In genomic region chr6:67102541-67103134, GRCm38 (mm10) we compare ENCODE assay signal across 8 mouse cellular contexts.
DNase-seq lines count a peak whose midpoint lies in the region; ATAC-seq and TF ChIP-seq lines count a peak whose summit lies in the region.

No protein-coding gene starts in this region.

- no peak overlapping the region for H3K9ac ChIP-seq in embryonic facial prominence, embryonic 14.5 days (ENCODE audit: low read depth, low read length)
- H3K9ac ChIP-seq in kidney, embryonic 14.5 days (ENCODE audit: low read depth, low read length) = no peak overlapping the region
- H3K9ac ChIP-seq in liver, embryonic 14.5 days (replicated peaks) = no peak overlapping the region

- peak; percentile 65 for DNase-seq in embryonic facial prominence, embryonic 14.5 days (ENCODE audit: low spot score)
- no peak for DNase-seq in embryonic facial prominence, embryonic 10.5 days (ENCODE audit: low spot score)
- peak; percentile 84 to 89 for DNase-seq in adrenal gland, postnatal 36 days
- DNase-seq in gonadal fat pad, adult 2 months (ENCODE audit: low read depth) = peak; percentile 49
- no peak for DNase-seq in liver, embryonic 14.5 days (ENCODE audit: low read depth in 3 of 3, low spot score in 3 of 3)
- peak; percentile 42 for DNase-seq in right cerebral cortex, adult 18-20 months
- DNase-seq in spleen, postnatal 4 days (ENCODE audit: low spot score in 2 of 2) = no peak

- 32% methylated on average over 11 of the region's 11 CpGs for WGBS in embryonic facial prominence, embryonic 14.5 days
- WGBS in embryonic facial prominence, embryonic 10.5 days = 61% methylated on average over 11 of the region's 11 CpGs
- WGBS in kidney, embryonic 14.5 days = 32% methylated on average over 11 of the region's 11 CpGs
- WGBS in liver, embryonic 14.5 days (ENCODE audit: insufficient replicate concordance) = 19% methylated on average over 11 of the region's 11 CpGs

- no peaks in the 10 kb centered on the region for H3K36me3 ChIP-seq in embryonic facial prominence, embryonic 14.5 days (ENCODE audit: control insufficient read depth, insufficient read depth, low read length)
- H3K36me3 ChIP-seq in embryonic facial prominence, embryonic 10.5 days (replicated peaks) = no peaks in the 10 kb centered on the region
- H3K36me3 ChIP-seq in kidney, embryonic 14.5 days (ENCODE audit: control insufficient read depth, insufficient read depth, low read length) = no peaks in the 10 kb centered on the region
- H3K36me3 ChIP-seq in liver, embryonic 14.5 days (replicated peaks; ENCODE audit: control insufficient read depth, insufficient read depth, low read depth) = no peaks in the 10 kb centered on the region

- no peak overlapping the region for H3K27ac ChIP-seq in embryonic facial prominence, embryonic 14.5 days (replicated peaks; ENCODE audit: low read depth, low read length)
- H3K27ac ChIP-seq in embryonic facial prominence, embryonic 10.5 days (replicated peaks) = no peak overlapping the region
- H3K27ac ChIP-seq in kidney, embryonic 14.5 days (ENCODE audit: low read depth, low read length) = no peak overlapping the region
- H3K27ac ChIP-seq in liver, embryonic 14.5 days = no peak overlapping the region

- H3K4me1 ChIP-seq in embryonic facial prominence, embryonic 14.5 days (ENCODE audit: control insufficient read depth, insufficient read depth, low read length) = peaks cover 9% of the 10 kb centered on the region; the same call in 1 of the 2 replicates
- H3K4me1 ChIP-seq in embryonic facial prominence, embryonic 10.5 days = peaks cover 3% of the 10 kb centered on the region; the same call in 1 of the 2 replicates
- H3K4me1 ChIP-seq in kidney, embryonic 14.5 days (ENCODE audit: control insufficient read depth, insufficient read depth, low read length) = peaks cover 5% of the 10 kb centered on the region
- peaks cover 0 to 7% of the 10 kb centered on the region in 2 experiments; a peak in 1 of 4 replicates for H3K4me1 ChIP-seq in liver, embryonic 14.5 days (replicated peaks; ENCODE audit: control insufficient read depth in 2 of 2, insufficient read depth in 2 of 2, low read length in 1 of 2)

- TF ChIP-seq EP300 in liver, embryonic 14.5 days (IDR thresholded peaks at IDR 0.05; ENCODE audit: low read depth) = no peak

- no peak overlapping the region for H3K4me2 ChIP-seq in embryonic facial prominence, embryonic 14.5 days (ENCODE audit: low read depth, low read length)
- H3K4me2 ChIP-seq in kidney, embryonic 14.5 days (replicated peaks; ENCODE audit: low read depth, low read length) = peak overlapping the region; percentile 12; the same call in 1 of the 2 replicates
- peak overlapping the region; percentile 9; the same call in 1 of the 2 replicates for H3K4me2 ChIP-seq in liver, embryonic 14.5 days (ENCODE audit: low read depth)

- H3K4me3 ChIP-seq in embryonic facial prominence, embryonic 14.5 days (ENCODE audit: low read depth, low read length) = no peak overlapping the region
- H3K4me3 ChIP-seq in embryonic facial prominence, embryonic 10.5 days = no peak overlapping the region
- H3K4me3 ChIP-seq in kidney, embryonic 14.5 days (ENCODE audit: low read length) = no peak overlapping the region
- no peak overlapping the region for H3K4me3 ChIP-seq in liver, embryonic 14.5 days (ENCODE audit: insufficient read depth in 1 of 2, low read depth in 2 of 2, low read length in 2 of 2)

- peak; percentile 63; the same call in 1 of the 2 replicates for ATAC-seq in embryonic facial prominence, embryonic 14.5 days (ENCODE audit: low read depth)
- ATAC-seq in kidney, embryonic 14.5 days (ENCODE audit: low FRiP score, low TSS enrichment) = peak; percentile 78; the same call in 1 of the 2 replicates
- 0 out of 2 replicates have a peak, but pooled peaks have one; percentile 48 for ATAC-seq in liver, embryonic 14.5 days (ENCODE audit: insufficient read depth)

- TF ChIP-seq CTCF in liver, embryonic 14.5 days (IDR thresholded peaks at IDR 0.05; ENCODE audit: low read depth) = no peak

- no peaks in the 10 kb centered on the region for H3K9me3 ChIP-seq in embryonic facial prominence, embryonic 14.5 days (ENCODE audit: control insufficient read depth, low read length)
- H3K9me3 ChIP-seq in embryonic facial prominence, embryonic 10.5 days = no peaks in the 10 kb centered on the region
- H3K9me3 ChIP-seq in kidney, embryonic 14.5 days (ENCODE audit: control insufficient read depth, low read length) = no peaks in the 10 kb centered on the region
- H3K9me3 ChIP-seq in liver, embryonic 14.5 days (ENCODE audit: control insufficient read depth, low read length) = no peaks in the 10 kb centered on the region

- H3K27me3 ChIP-seq in embryonic facial prominence, embryonic 14.5 days (replicated peaks; ENCODE audit: control insufficient read depth, insufficient read depth, low read length) = no peaks in the 10 kb centered on the region
- no peaks in the 10 kb centered on the region for H3K27me3 ChIP-seq in embryonic facial prominence, embryonic 10.5 days (replicated peaks; ENCODE audit: low read depth, poor library complexity, severe bottlenecking)
- H3K27me3 ChIP-seq in kidney, embryonic 14.5 days (ENCODE audit: control insufficient read depth, insufficient read depth, low read length) = no peaks in the 10 kb centered on the region
- H3K27me3 ChIP-seq in liver, embryonic 14.5 days (ENCODE audit: control insufficient read depth, insufficient read depth, low read length) = no peaks in the 10 kb centered on the region

Comparison
In these comparisons a context has a peak if more than half of its experiments do, and no peak if none do; other contexts are left out.
1. DNase-seq: peak in embryonic facial prominence, embryonic 14.5 days (single experiment), adrenal gland, postnatal 36 days (2 of 2), gonadal fat pad, adult 2 months (single experiment) and right cerebral cortex, adult 18-20 months (single experiment); none in embryonic facial prominence, embryonic 10.5 days (single experiment), liver, embryonic 14.5 days (0 of 3) and spleen, postnatal 4 days (0 of 2).
2. Peak in every context shown above with its lines, with median percentiles within 50 percentile points of each other: ATAC-seq.